Mouse (Mus musculus): ENCODE measurements around the gene Tardbp. TPM values are rescaled to one million over a fixed set of nuclear protein-coding genes. Genes with fewer than 3 reads are reported as not detected.

Tardbp gene
- polyA plus RNA-seq, 1 experiment from 2014 or later, result 110 TPM

- Histone ChIP-seq H3K4me1 (ENCODE audit: control insufficient read depth, low read depth, low read length) (peaks cover 6% of the 10 kb centered on the region), H3K27me3 (ENCODE audit: control insufficient read depth, insufficient read depth, low read depth, low read length) (no peaks in the 10 kb centered on the region), H3K9ac (ENCODE audit: low read depth, low read length) (no peak within 1 kb of the TSS), H3K4me3 (ENCODE audit: low read depth, low read length) (0 out of 2 replicates have a peak within 1 kb of the TSS, but pooled peaks have one; percentile 14), H3K9me3 (replicated peaks; ENCODE audit: control insufficient read depth, low read length) (no peaks in the 10 kb centered on the region), H3K27ac (ENCODE audit: low read length) (no peak within 1 kb of the TSS), H3K4me2 (ENCODE audit: low read depth, low read length) (peak within 1 kb of the TSS; percentile 40), H3K36me3 (ENCODE audit: control insufficient read depth, insufficient read depth) (no peaks in the 10 kb centered on the region)
- 37% methylated on average over 15 of the region's 15 CpGs for WGBS (ENCODE audit: insufficient replicate concordance)
- peak; percentile 17; the same call in 1 of the 2 replicates for ATAC-seq (ENCODE audit: low read depth)
Measured at GRCm38 (mm10) chr4:148643291-148644156, 16.7 kb upstream of the Tardbp start, which contains the start of gene Gm572. Gm572 (plus strand) TSS chr4:148643317.

GRCm38 (mm10) chr4:148641121-148641520 is 14.3 kb upstream of the Tardbp start:
- H3K36me3 ChIP-seq (ENCODE audit: control insufficient read depth, insufficient read depth), result no peaks in the 10 kb centered on the region
- no peak overlapping the region for H3K4me3 ChIP-seq (ENCODE audit: low read depth, low read length)
- peak; percentile 69 for ATAC-seq (ENCODE audit: low read depth)
- H3K9ac ChIP-seq (ENCODE audit: low read depth, low read length), result no peak overlapping the region
- H3K4me2 ChIP-seq (ENCODE audit: low read depth, low read length), result no peak overlapping the region
- no peaks in the 10 kb centered on the region for H3K27me3 ChIP-seq (ENCODE audit: control insufficient read depth, insufficient read depth, low read depth, low read length)
- no peak overlapping the region; the same call in 1 of the 2 replicates for H3K27ac ChIP-seq (ENCODE audit: low read length)
- H3K9me3 ChIP-seq (replicated peaks; ENCODE audit: control insufficient read depth, low read length), result no peaks in the 10 kb centered on the region
- WGBS (ENCODE audit: insufficient replicate concordance), result 56% methylated on average over 5 of the region's 5 CpGs
- peaks cover 6% of the 10 kb centered on the region for H3K4me1 ChIP-seq (ENCODE audit: control insufficient read depth, low read depth, low read length)

GRCm38 (mm10) chr4:148639455-148639854 is 12.6 kb upstream of the Tardbp start:
- Histone ChIP-seq H3K9me3 (replicated peaks; ENCODE audit: control insufficient read depth, low read length) (no peaks in the 10 kb centered on the region), H3K4me3 (ENCODE audit: low read depth, low read length) (no peak overlapping the region), H3K4me1 (ENCODE audit: control insufficient read depth, low read depth, low read length) (peaks cover 6% of the 10 kb centered on the region), H3K4me2 (ENCODE audit: low read depth, low read length) (no peak overlapping the region), H3K27me3 (ENCODE audit: control insufficient read depth, insufficient read depth, low read depth, low read length) (no peaks in the 10 kb centered on the region), H3K27ac (ENCODE audit: low read length) (no peak overlapping the region), H3K9ac (ENCODE audit: low read depth, low read length) (no peak overlapping the region), H3K36me3 (ENCODE audit: control insufficient read depth, insufficient read depth) (no peaks in the 10 kb centered on the region)
- no peak for ATAC-seq (ENCODE audit: low read depth)
- 55% methylated on average over 2 of the region's 2 CpGs for WGBS (ENCODE audit: insufficient replicate concordance)

- Histone ChIP-seq H3K4me2 (ENCODE audit: low read depth, low read length) (no peak overlapping the region), H3K4me1 (ENCODE audit: control insufficient read depth, low read depth, low read length) (no peaks in the 10 kb centered on the region; the same call in 1 of the 2 replicates), H3K9ac (ENCODE audit: low read depth, low read length) (no peak overlapping the region), H3K4me3 (ENCODE audit: low read depth, low read length) (no peak overlapping the region), H3K27ac (ENCODE audit: low read length) (no peak overlapping the region), H3K36me3 (ENCODE audit: control insufficient read depth, insufficient read depth) (no peaks in the 10 kb centered on the region), H3K27me3 (ENCODE audit: control insufficient read depth, insufficient read depth, low read depth, low read length) (no peaks in the 10 kb centered on the region), H3K9me3 (replicated peaks; ENCODE audit: control insufficient read depth, low read length) (no peaks in the 10 kb centered on the region)
- 27% methylated on average over 9 of the region's 9 CpGs for WGBS (ENCODE audit: insufficient replicate concordance)
- no peak for ATAC-seq (ENCODE audit: low read depth)
Measured at GRCm38 (mm10) chr4:148638302-148638701, 11.5 kb upstream of the Tardbp start.

- 53% methylated on average over 2 of the region's 2 CpGs for WGBS (ENCODE audit: insufficient replicate concordance)
- H3K27me3 ChIP-seq (ENCODE audit: control insufficient read depth, insufficient read depth, low read depth, low read length), result no peaks in the 10 kb centered on the region
- H3K27ac ChIP-seq (ENCODE audit: low read length), result no peak overlapping the region
- ATAC-seq (ENCODE audit: low read depth), result no peak
- H3K4me2 ChIP-seq (ENCODE audit: low read depth, low read length), result no peak overlapping the region
- no peaks in the 10 kb centered on the region for H3K36me3 ChIP-seq (ENCODE audit: control insufficient read depth, insufficient read depth)
- H3K4me3 ChIP-seq (ENCODE audit: low read depth, low read length), result no peak overlapping the region
- no peaks in the 10 kb centered on the region; the same call in 1 of the 2 replicates for H3K4me1 ChIP-seq (ENCODE audit: control insufficient read depth, low read depth, low read length)
- H3K9me3 ChIP-seq (replicated peaks; ENCODE audit: control insufficient read depth, low read length), result no peaks in the 10 kb centered on the region
- H3K9ac ChIP-seq (ENCODE audit: low read depth, low read length), result no peak overlapping the region
Measured at GRCm38 (mm10) chr4:148635309-148635708, 8.5 kb upstream of the Tardbp start.

GRCm38 (mm10) chr4:148633395-148634061 is 6.7 kb upstream of the Tardbp start:
- Histone ChIP-seq H3K4me1 (ENCODE audit: control insufficient read depth, low read depth, low read length) (no peaks in the 10 kb centered on the region; the same call in 1 of the 2 replicates), H3K4me3 (ENCODE audit: low read depth, low read length) (no peak overlapping the region), H3K9ac (ENCODE audit: low read depth, low read length) (no peak overlapping the region), H3K36me3 (ENCODE audit: control insufficient read depth, insufficient read depth) (no peaks in the 10 kb centered on the region), H3K9me3 (replicated peaks; ENCODE audit: control insufficient read depth, low read length) (no peaks in the 10 kb centered on the region), H3K27ac (ENCODE audit: low read length) (no peak overlapping the region), H3K4me2 (ENCODE audit: low read depth, low read length) (no peak overlapping the region), H3K27me3 (ENCODE audit: control insufficient read depth, insufficient read depth, low read depth, low read length) (no peaks in the 10 kb centered on the region)
- peak; percentile 51; the same call in 1 of the 2 replicates for ATAC-seq (ENCODE audit: low read depth)
- 33% methylated on average over 2 of the region's 2 CpGs for WGBS (ENCODE audit: insufficient replicate concordance)

- Histone ChIP-seq H3K4me1 (ENCODE audit: control insufficient read depth, low read depth, low read length) (no peaks in the 10 kb centered on the region; the same call in 1 of the 2 replicates), H3K36me3 (ENCODE audit: control insufficient read depth, insufficient read depth) (no peaks in the 10 kb centered on the region), H3K27me3 (ENCODE audit: control insufficient read depth, insufficient read depth, low read depth, low read length) (no peaks in the 10 kb centered on the region), H3K27ac (ENCODE audit: low read length) (no peak overlapping the region), H3K9ac (ENCODE audit: low read depth, low read length) (no peak overlapping the region), H3K4me3 (ENCODE audit: low read depth, low read length) (no peak overlapping the region), H3K9me3 (replicated peaks; ENCODE audit: control insufficient read depth, low read length) (no peaks in the 10 kb centered on the region), H3K4me2 (ENCODE audit: low read depth, low read length) (no peak overlapping the region)
- WGBS (ENCODE audit: insufficient replicate concordance), result 71% methylated on average over 3 of the region's 3 CpGs
- ATAC-seq (ENCODE audit: low read depth), result no peak
Measured at GRCm38 (mm10) chr4:148632013-148632692, 5.3 kb upstream of the Tardbp start.

GRCm38 (mm10) chr4:148627246-148627645 is 427 bp upstream of the Tardbp start:
- no peaks in the 10 kb centered on the region for H3K9me3 ChIP-seq (replicated peaks; ENCODE audit: control insufficient read depth, low read length)
- H3K27ac ChIP-seq (ENCODE audit: low read length), result no peak overlapping the region
- WGBS (ENCODE audit: insufficient replicate concordance), result 55% methylated on average over 3 of the region's 3 CpGs
- ATAC-seq (ENCODE audit: low read depth), result no peak
- no peak overlapping the region for H3K9ac ChIP-seq (ENCODE audit: low read depth, low read length)
- H3K27me3 ChIP-seq (ENCODE audit: control insufficient read depth, insufficient read depth, low read depth, low read length), result no peaks in the 10 kb centered on the region
- peak overlapping the region; percentile 99 for H3K4me3 ChIP-seq (ENCODE audit: low read depth, low read length)
- H3K4me2 ChIP-seq (ENCODE audit: low read depth, low read length), result peak overlapping the region; percentile 77
- H3K4me1 ChIP-seq (ENCODE audit: control insufficient read depth, low read depth, low read length), result peaks cover 13% of the 10 kb centered on the region
- peaks cover 26% of the 10 kb centered on the region for H3K36me3 ChIP-seq (ENCODE audit: control insufficient read depth, insufficient read depth)
